Mouse (Mus musculus): ENCODE results near the gene Ube2d1. TPM values are rescaled to one million over a fixed set of nuclear protein-coding genes. Genes with fewer than 3 reads are reported as not detected.
A peak's percentile ranks its signal among the peaks of the same experiment; 100 is the strongest.

Gene Ube2d1
- total RNA-seq (2021) (10 to 100 TPM; 40.5 to 46.8 TPM), polyA plus RNA-seq (2012; rRNA removed) (48.7 and 76.4 TPM in 2 replicates)
- long read RNA-seq, transcript Ube2d1-201 (7 exons, 1,431 nt), result major isoform, 10 of 11 reads
- long read RNA-seq, partial matches to known transcripts, result 0 of 11 reads
- long read RNA-seq, other reads (novel, unspliced or antisense), result 1 of 11 reads

GRCm38 (mm10) chr10:71285126-71285580 is at the start of gene Ube2d1:
Ube2d1 (minus strand) TSS chr10:71285262.
- Histone ChIP-seq H3K4me3 (peak within 1 kb of the TSS; percentile 93), H3K27me3 (ENCODE audit: control insufficient read depth, insufficient read depth, low read length) (no peaks in the 10 kb centered on the region), H3K9ac (ENCODE audit: low read depth, low read length) (peak within 1 kb of the TSS; percentile 92), H3K27ac (peak within 1 kb of the TSS; percentile 89), H3K79me2 (replicated peaks; ENCODE audit: control insufficient read depth, insufficient read depth, low read length) (peaks cover 1% of the 10 kb centered on the region; the same call in 1 of the 2 replicates), H3K4me1 (ENCODE audit: control insufficient read depth, insufficient read depth, low read length) (peaks cover 6% of the 10 kb centered on the region), H3K36me3 (ENCODE audit: control insufficient read depth, insufficient read depth, low read length) (peaks cover 5% of the 10 kb centered on the region)
- WGBS, result 1% methylated on average over 46 of the region's 50 CpGs
- TF ChIP-seq CTCF (IDR thresholded peaks at IDR 0.05) (peak; percentile 60), POLR2A (IDR thresholded peaks at IDR 0.05; ENCODE audit: insufficient read depth, low read depth, low read length) (peak; percentile 73; the same call in 1 of the 2 replicates), EP300 (IDR thresholded peaks at IDR 0.05; ENCODE audit: insufficient read depth, low read depth, low read length) (no peak)
- intact Hi-C loops (cut with DNase I), result loop anchor here (2.0 to 5.0 kb wide), 2 partner anchors 48 to 62 kb away; partner anchors contain the start of gene Ipmk
- DNase-seq, result peak; percentile 92

- no peaks in the 10 kb centered on the region; the same call in 1 of the 2 replicates for H3K79me2 ChIP-seq (replicated peaks; ENCODE audit: control insufficient read depth, insufficient read depth, low read length)
- 97% methylated on average over 9 of the region's 9 CpGs for WGBS
- no peaks in the 10 kb centered on the region for H3K4me1 ChIP-seq (ENCODE audit: control insufficient read depth, insufficient read depth, low read length)
- DNase-seq, result no peak
- H3K4me3 ChIP-seq, result no peak overlapping the region
- no peaks in the 10 kb centered on the region for H3K36me3 ChIP-seq (ENCODE audit: control insufficient read depth, insufficient read depth, low read length)
- intact Hi-C loops (cut with DNase I), result no loop called here
- TF ChIP-seq CTCF (IDR thresholded peaks at IDR 0.05), result no peak
- TF ChIP-seq EP300 (IDR thresholded peaks at IDR 0.05; ENCODE audit: insufficient read depth, low read depth, low read length), result no peak
- no peak for TF ChIP-seq POLR2A (IDR thresholded peaks at IDR 0.05; ENCODE audit: insufficient read depth, low read depth, low read length)
- no peaks in the 10 kb centered on the region for H3K27me3 ChIP-seq (ENCODE audit: control insufficient read depth, insufficient read depth, low read length)
- H3K9ac ChIP-seq (ENCODE audit: low read depth, low read length), result no peak overlapping the region
- no peak overlapping the region for H3K27ac ChIP-seq
Measured at GRCm38 (mm10) chr10:71332859-71333258, 47.8 kb upstream of the Ube2d1 start.

GRCm38 (mm10) chr10:71332376-71332775 is 47.3 kb upstream of the Ube2d1 start:
- 94% methylated on average over 4 of the region's 4 CpGs for WGBS
- H3K36me3 ChIP-seq (ENCODE audit: control insufficient read depth, insufficient read depth, low read length), result no peaks in the 10 kb centered on the region
- no peaks in the 10 kb centered on the region; the same call in 1 of the 2 replicates for H3K79me2 ChIP-seq (replicated peaks; ENCODE audit: control insufficient read depth, insufficient read depth, low read length)
- H3K9ac ChIP-seq (ENCODE audit: low read depth, low read length), result no peak overlapping the region
- no peaks in the 10 kb centered on the region for H3K27me3 ChIP-seq (ENCODE audit: control insufficient read depth, insufficient read depth, low read length)
- H3K27ac ChIP-seq, result no peak overlapping the region
- H3K4me1 ChIP-seq (ENCODE audit: control insufficient read depth, insufficient read depth, low read length), result no peaks in the 10 kb centered on the region
- intact Hi-C loops (cut with DNase I), result no loop called here
- DNase-seq, result no peak
- TF ChIP-seq EP300 (IDR thresholded peaks at IDR 0.05; ENCODE audit: insufficient read depth, low read depth, low read length) (no peak), CTCF (IDR thresholded peaks at IDR 0.05) (peak; percentile 37), POLR2A (IDR thresholded peaks at IDR 0.05; ENCODE audit: insufficient read depth, low read depth, low read length) (no peak)
- H3K4me3 ChIP-seq, result no peak overlapping the region

- 91% methylated on average over 7 of the region's 7 CpGs for WGBS
- Histone ChIP-seq H3K27me3 (ENCODE audit: control insufficient read depth, insufficient read depth, low read length) (no peaks in the 10 kb centered on the region), H3K27ac (no peak overlapping the region), H3K4me1 (ENCODE audit: control insufficient read depth, insufficient read depth, low read length) (no peaks in the 10 kb centered on the region), H3K36me3 (ENCODE audit: control insufficient read depth, insufficient read depth, low read length) (no peaks in the 10 kb centered on the region), H3K79me2 (replicated peaks; ENCODE audit: control insufficient read depth, insufficient read depth, low read length) (no peaks in the 10 kb centered on the region; the same call in 1 of the 2 replicates), H3K9ac (ENCODE audit: low read depth, low read length) (no peak overlapping the region), H3K4me3 (no peak overlapping the region)
- TF ChIP-seq EP300 (IDR thresholded peaks at IDR 0.05; ENCODE audit: insufficient read depth, low read depth, low read length) (no peak), POLR2A (IDR thresholded peaks at IDR 0.05; ENCODE audit: insufficient read depth, low read depth, low read length) (no peak), CTCF (IDR thresholded peaks at IDR 0.05) (no peak)
- no peak for DNase-seq
- intact Hi-C loops (cut with DNase I), result no loop called here
Measured at GRCm38 (mm10) chr10:71331908-71332307, 46.8 kb upstream of the Ube2d1 start.

- no peak overlapping the region for H3K27ac ChIP-seq
- H3K4me3 ChIP-seq, result no peak overlapping the region
- H3K27me3 ChIP-seq (ENCODE audit: control insufficient read depth, insufficient read depth, low read length), result no peaks in the 10 kb centered on the region
- no peaks in the 10 kb centered on the region for H3K79me2 ChIP-seq (replicated peaks; ENCODE audit: control insufficient read depth, insufficient read depth, low read length)
- no peak overlapping the region for H3K9ac ChIP-seq (ENCODE audit: low read depth, low read length)
- TF ChIP-seq CTCF (IDR thresholded peaks at IDR 0.05) (no peak), POLR2A (IDR thresholded peaks at IDR 0.05; ENCODE audit: insufficient read depth, low read depth, low read length) (no peak), EP300 (IDR thresholded peaks at IDR 0.05; ENCODE audit: insufficient read depth, low read depth, low read length) (no peak)
- DNase-seq, result no peak
- intact Hi-C loops (cut with DNase I), result no loop called here
- 97% methylated on average over 12 of the region's 12 CpGs for WGBS
- H3K36me3 ChIP-seq (ENCODE audit: control insufficient read depth, insufficient read depth, low read length), result no peaks in the 10 kb centered on the region
- H3K4me1 ChIP-seq (ENCODE audit: control insufficient read depth, insufficient read depth, low read length), result no peaks in the 10 kb centered on the region
Measured at GRCm38 (mm10) chr10:71330070-71330469, 45.0 kb upstream of the Ube2d1 start.

- no peak for DNase-seq
- H3K79me2 ChIP-seq (replicated peaks; ENCODE audit: control insufficient read depth, insufficient read depth, low read length), result no peaks in the 10 kb centered on the region
- no peak overlapping the region for H3K9ac ChIP-seq (ENCODE audit: low read depth, low read length)
- 95% methylated on average over 6 of the region's 6 CpGs for WGBS
- TF ChIP-seq CTCF (IDR thresholded peaks at IDR 0.05) (no peak), POLR2A (IDR thresholded peaks at IDR 0.05; ENCODE audit: insufficient read depth, low read depth, low read length) (no peak), EP300 (IDR thresholded peaks at IDR 0.05; ENCODE audit: insufficient read depth, low read depth, low read length) (no peak)
- H3K27me3 ChIP-seq (ENCODE audit: control insufficient read depth, insufficient read depth, low read length), result no peaks in the 10 kb centered on the region
- no peaks in the 10 kb centered on the region for H3K36me3 ChIP-seq (ENCODE audit: control insufficient read depth, insufficient read depth, low read length)
- intact Hi-C loops (cut with DNase I), result loop anchor here (5.0 kb wide), 1 partner anchor 38 kb away; no protein-coding TSS in a partner anchor
- H3K27ac ChIP-seq, result no peak overlapping the region
- no peak overlapping the region for H3K4me3 ChIP-seq
- H3K4me1 ChIP-seq (ENCODE audit: control insufficient read depth, insufficient read depth, low read length), result no peaks in the 10 kb centered on the region
Measured at GRCm38 (mm10) chr10:71329295-71329694, 44.2 kb upstream of the Ube2d1 start.
